Mouse (Mus musculus): Measurements from ENCODE around the gene 4930452B06Rik.

DNA sequence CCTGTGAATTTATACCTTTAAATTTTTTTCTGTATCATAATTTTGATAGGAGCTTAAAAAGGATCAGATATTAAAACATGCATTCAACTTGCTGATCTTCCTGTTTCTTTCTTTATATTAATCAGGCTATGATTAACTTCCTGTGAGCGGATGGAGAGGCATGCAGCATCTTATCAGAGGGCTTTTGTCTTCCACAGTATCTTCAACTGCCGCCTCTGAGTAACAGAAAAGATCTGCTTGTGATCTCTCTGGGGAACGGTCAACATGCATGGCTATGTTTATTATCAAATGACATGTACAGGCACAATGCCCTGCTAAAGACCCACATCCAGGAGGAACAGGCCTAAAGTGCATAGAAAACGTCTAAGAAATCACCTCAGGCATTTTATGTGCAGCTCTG, 116.9 kb downstream of the 4930452B06Rik start:
- no peak for TF ChIP-seq SIN3A (IDR thresholded peaks at IDR 0.05; ENCODE audit: low read length)
- no peak for TF ChIP-seq UBTF (IDR thresholded peaks at IDR 0.05; ENCODE audit: borderline replicate concordance, insufficient read depth, low read depth, low read length)
- TF ChIP-seq POLR2A (IDR thresholded peaks at IDR 0.05; ENCODE audit: control insufficient read depth in 1 of 2, insufficient read depth in 1 of 2, low read depth in 1 of 2, low read length in 2 of 2, poor library complexity in 1 of 2) = no peak
- peak; percentile 47; the same call in 1 of the 2 replicates for TF ChIP-seq MYB (IDR thresholded peaks at IDR 0.05; ENCODE audit: low read depth, low read length)
- TF ChIP-seq CTCF (IDR thresholded peaks at IDR 0.05 in 2 of 3, conservative IDR thresholded peaks at IDR 0.05 in 1 of 3; ENCODE audit: control insufficient read depth in 1 of 3, insufficient read depth in 1 of 3, low read depth in 2 of 3, low read length in 3 of 3, poor library complexity in 1 of 3, severe bottlenecking in 1 of 3) = no peak
- TF ChIP-seq GATA1 (IDR thresholded peaks at IDR 0.05; ENCODE audit: low read depth, low read length) = no peak
- no peak for TF ChIP-seq HCFC1 (IDR thresholded peaks at IDR 0.05; ENCODE audit: low read depth, low read length)
- no peak for TF ChIP-seq RAD21 (IDR thresholded peaks at IDR 0.05; ENCODE audit: low read depth, low read length)
